Mouse (Mus musculus): ENCODE data around the gene Zc3h4. TPM values are rescaled to one million over a fixed set of nuclear protein-coding genes. Genes with fewer than 3 reads are reported as not detected.

Gene Zc3h4
- 229 and 298 TPM in 2 replicates for polyA plus RNA-seq (2012; ENCODE audit: low replicate concordance)

DNA sequence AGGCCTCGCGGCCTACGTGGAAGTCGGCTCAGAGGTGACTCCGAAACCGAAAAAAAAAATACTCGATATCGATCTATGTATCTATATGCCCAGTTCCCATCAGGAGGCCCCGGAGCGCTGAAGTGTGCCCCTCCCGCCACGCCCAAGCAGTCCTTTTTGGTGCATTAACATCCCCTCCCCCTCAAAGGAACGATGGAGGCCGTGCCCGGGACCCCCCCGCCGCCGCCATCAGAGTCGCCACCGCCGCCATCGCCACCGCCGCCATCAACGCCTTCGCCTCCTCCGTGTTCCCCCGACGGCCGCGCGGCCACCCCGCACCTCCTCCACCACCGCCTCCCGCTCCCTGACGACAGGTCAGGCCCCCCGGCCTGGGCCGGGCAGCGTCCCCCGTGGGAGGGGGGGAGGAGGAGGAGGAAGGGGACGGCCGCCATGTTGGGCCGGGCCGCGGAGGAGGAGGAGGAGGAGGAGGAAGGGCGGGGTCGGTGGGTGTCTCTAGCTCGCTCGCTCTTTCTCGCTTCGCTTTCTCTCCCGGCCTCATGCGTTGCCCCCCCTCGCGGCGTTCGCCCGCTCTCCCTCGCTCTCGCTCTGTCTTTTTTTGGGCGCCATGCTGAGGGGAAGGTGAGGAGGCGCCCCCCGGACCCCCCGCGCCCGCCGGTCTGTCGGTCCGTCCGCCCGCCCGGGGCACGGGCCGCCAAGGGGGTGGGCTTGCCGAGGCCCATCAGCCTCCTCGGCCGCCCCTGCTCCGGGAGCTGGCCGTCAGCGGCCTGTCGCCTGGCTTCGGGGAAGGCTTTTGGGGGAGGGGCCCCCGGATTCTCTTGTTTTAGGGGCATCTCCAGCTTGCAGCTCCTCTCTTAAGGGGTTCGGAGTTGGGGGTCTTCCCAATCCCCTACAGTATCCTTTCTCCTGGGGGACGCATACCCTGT, at the start of gene Zc3h4:
TSS of gene Zc3h4 (plus strand) at position 222 of the 923 bp plus-strand sequence.

DNA sequence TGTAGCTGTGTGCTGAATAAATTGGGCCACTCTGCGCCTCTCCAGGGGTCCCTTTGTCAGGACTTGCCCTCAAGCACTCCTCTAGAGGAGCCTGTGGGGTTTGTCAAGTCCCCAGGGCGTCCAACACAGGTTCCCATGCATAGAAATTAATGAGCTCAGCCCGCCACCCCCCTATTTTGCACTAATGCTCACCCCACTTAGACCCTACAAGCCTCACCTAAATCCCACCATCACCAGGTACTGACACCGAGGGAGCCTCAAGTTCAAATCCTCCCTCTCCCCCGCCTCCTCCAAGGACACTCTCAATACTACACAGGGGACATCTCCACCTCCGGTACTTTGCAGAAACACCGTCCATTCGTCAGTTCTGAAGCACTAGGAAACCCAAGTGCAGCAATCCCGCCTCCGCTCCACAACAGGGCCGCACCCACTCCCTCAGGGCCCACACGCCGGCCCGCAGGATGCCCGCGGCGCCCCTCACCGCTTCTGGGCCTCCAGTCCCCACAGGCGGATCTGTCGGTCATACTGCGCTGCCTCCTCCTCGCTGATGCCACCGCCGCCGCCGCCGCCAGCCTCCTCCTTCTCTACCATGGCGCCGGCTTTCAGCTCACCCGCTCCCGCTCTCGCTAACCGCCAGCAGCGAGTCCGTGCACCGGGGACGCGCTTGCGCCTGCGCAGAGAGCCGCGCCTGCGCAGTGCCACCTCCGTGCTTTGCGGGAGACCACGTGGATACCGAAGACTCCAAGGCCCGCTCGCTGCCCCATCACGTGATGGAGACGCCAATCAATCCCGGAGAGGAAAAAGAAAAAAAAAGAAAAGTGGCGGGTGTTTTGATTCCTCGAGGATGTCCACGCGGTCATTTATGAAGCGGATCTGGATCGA, 13.3 kb upstream of the Zc3h4 start, which contains the start of gene Sae1:
TSS of gene Sae1 (minus strand) at position 647 of the 882 bp plus-strand sequence.

DNA sequence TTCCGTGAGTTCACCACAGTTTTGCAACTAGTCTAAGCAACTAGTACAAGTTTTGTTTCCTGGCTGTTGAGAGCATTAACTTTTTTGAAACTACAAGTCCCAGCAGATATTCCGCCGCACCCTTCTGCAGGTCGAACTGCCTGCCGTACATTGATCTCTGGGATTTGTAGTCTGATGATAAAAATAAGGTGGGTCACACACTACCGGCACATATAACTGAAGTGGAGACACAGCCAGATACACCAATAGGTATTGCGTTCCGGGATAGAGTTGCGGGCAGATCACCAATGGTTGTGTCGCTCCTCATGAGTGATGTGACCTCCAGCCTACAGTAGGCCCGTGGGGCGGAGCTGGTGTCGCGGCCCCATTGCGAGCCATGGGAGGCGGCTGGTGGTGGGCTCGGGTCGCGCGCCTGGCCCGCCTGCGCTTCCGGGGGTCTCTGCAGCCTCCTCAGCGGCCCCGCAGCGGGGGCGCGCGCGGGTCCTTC, 51.9 kb downstream of the Zc3h4 start, which contains the start of gene Tmem160:
TSS of gene Tmem160 (plus strand) at position 193 of the 487 bp plus-strand sequence.

GRCm38 (mm10) chr7:16477628-16478027, 76.9 kb downstream of the Zc3h4 start, which contains the start of gene Npas1:
Gene Npas1, minus strand, starts transcription at chr7:16477728.

Other genes starting within 250 kb of the Zc3h4 start
- 2.8 and 3.3 TPM in 2 replicates for gene Meis3, start 225.8 kb upstream of the Zc3h4 start, polyA plus RNA-seq (2012; ENCODE audit: low replicate concordance)
- gene Dhx34, start 178.9 kb upstream of the Zc3h4 start, polyA plus RNA-seq (2012; ENCODE audit: low replicate concordance) = 40.4 and 47.8 TPM in 2 replicates
- 0.26 and 2.0 TPM in 2 replicates for gene C5ar2, start 156.8 kb upstream of the Zc3h4 start, polyA plus RNA-seq (2012; ENCODE audit: low replicate concordance)
- gene C5ar1, start 141.4 kb upstream of the Zc3h4 start, polyA plus RNA-seq (2012; ENCODE audit: low replicate concordance) = 0.09 and 1.5 TPM in 2 replicates
- gene Inafm1, start 127.3 kb upstream of the Zc3h4 start, polyA plus RNA-seq (2012; ENCODE audit: low replicate concordance) = 89.0 and 205 TPM in 2 replicates
- gene Ccdc9, start 114.1 kb upstream of the Zc3h4 start, polyA plus RNA-seq (2012; ENCODE audit: low replicate concordance) = 50.5 and 115 TPM in 2 replicates
- 210 and 580 TPM in 2 replicates for gene Bbc3, start 92.5 kb upstream of the Zc3h4 start, polyA plus RNA-seq (2012; ENCODE audit: low replicate concordance)
- gene Sae1, start 13.1 kb upstream of the Zc3h4 start, polyA plus RNA-seq (2012; ENCODE audit: low replicate concordance) = 19.3 and 20.4 TPM in 2 replicates
- 88.8 and 162 TPM in 2 replicates for gene Tmem160, start 51.9 kb downstream of the Zc3h4 start, polyA plus RNA-seq (2012; ENCODE audit: low replicate concordance)
- gene Npas1, start 76.8 kb downstream of the Zc3h4 start, polyA plus RNA-seq (2012; ENCODE audit: low replicate concordance) = 0.26 TPM in 1 of 2 replicates, not detected in the other
- 0.97 and 7.1 TPM in 2 replicates for gene Arhgap35, start 214.1 kb downstream of the Zc3h4 start, polyA plus RNA-seq (2012; ENCODE audit: low replicate concordance)